Mouse (Mus musculus) cortical plate, adult 2 months (tissue): ENCODE measurements at regions not wholly inside any gene's neighbourhood (a gene's known extent, or its start where the extent isn't known, plus 50 kb on each side); places are given as distances from the start of the nearest gene placed in this dataset.

Source experiments
- H3K27ac ChIP-seq: fragments of 200-500 bp; 2 replicates; pipeline ENCODE4 v1.5.1; 2012; ENCODE audit warnings: low read length, control low read depth, inconsistent platforms; ENCODE audit not compliant: insufficient read depth
- H3K4me1 ChIP-seq: fragments of 200-500 bp; 2 replicates; pipeline ENCODE4 v1.6.1; 2011; ENCODE audit warnings: low read length; ENCODE audit not compliant: control insufficient read depth, insufficient read depth
- H3K4me3 ChIP-seq: fragments of 200-500 bp; 2 replicates; pipeline ENCODE4 v1.5.1; 2011; ENCODE audit warnings: mild to moderate bottlenecking, low read length, control low read depth; ENCODE audit not compliant: insufficient read depth
- CTCF ChIP-seq: fragments of 200-500 bp; IDR thresholded peaks from 2 replicates; pipeline ENCODE4 v1.5.1; 2011; ENCODE audit warnings: mild to moderate bottlenecking, control low read depth, low read length; ENCODE audit not compliant: insufficient read depth; ENCODE audit errors: extremely low read depth
- POLR2A ChIP-seq: fragments of 200-500 bp; IDR thresholded peaks from 2 replicates; pipeline ENCODE4 v1.6.1; 2011; ENCODE audit warnings: mild to moderate bottlenecking, low read length, control low read depth; ENCODE audit not compliant: insufficient read depth; ENCODE audit errors: extremely low read depth

DNA sequence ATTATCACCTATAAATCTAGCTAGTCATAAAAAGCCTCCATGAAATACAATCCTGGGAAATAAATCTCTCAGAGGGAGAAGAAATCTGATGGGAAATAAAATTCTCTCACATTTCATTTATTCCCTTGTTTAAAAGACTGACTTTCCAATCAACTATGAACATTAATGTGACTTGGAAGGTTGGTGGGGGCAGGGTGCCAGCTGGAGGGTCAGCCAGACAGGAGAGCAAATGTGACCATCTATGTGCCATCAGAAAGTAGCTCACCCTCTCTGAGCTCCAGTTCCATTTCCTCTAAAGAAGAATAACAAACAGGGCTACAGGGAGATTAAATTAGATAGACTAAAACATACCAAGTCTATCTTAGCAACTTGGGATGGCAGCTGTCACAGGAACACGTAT lies 257.0 kb downstream of the Dhx15 start:
- Histone ChIP-seq H3K27ac (no peak overlapping the region), H3K4me3 (no peak overlapping the region), H3K4me1 (peaks cover 2% of the 10 kb centered on the region; the same call in 1 of the 2 replicates)
- TF ChIP-seq POLR2A (no peak), CTCF (no peak)

DNA sequence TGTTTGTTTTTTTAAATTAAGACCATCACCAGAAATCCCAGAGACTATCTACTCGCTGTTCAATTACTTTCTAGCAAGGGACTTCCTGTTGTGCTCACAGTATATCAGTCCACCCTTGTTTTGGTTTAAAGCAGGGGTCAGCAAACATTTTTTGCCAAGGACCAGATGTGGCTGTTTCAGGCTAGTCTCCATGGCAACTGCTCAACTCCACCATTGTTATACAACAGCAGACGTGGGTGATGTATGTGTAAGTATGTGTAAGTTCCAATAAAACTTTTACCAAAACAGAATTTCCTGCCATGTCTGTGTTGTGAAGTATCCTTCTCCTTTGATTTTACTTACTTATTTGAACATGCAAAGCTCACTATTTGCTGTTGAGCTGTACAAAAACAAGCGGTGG lies 259.9 kb downstream of the Dhx15 start:
- Histone ChIP-seq H3K27ac (no peak overlapping the region), H3K4me3 (no peak overlapping the region)

DNA sequence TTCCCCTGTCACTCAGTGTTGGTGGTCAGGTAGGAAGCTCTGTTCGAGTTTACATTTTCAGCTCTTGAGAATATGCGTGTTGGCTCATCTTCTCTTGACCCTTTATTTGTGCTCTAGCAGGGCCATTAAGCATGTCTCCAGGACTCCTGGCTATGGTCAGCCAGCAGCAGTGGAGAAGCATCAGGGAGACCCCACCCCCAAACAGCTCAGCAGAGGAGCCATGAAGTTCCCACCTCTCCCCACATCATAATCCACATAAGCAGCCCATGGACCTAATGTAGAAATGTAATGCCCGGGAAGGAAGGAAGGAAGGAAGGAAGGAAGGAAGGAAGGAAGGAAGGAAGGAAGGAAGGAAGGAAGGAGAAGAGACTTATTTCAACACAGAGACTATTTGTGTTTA lies 261.5 kb downstream of the Dhx15 start:
- H3K4me3 ChIP-seq: no peak overlapping the region
- H3K4me1 ChIP-seq: peaks cover 2% of the 10 kb centered on the region; the same call in 1 of the 2 replicates
- TF ChIP-seq CTCF: no peak
- no peak for TF ChIP-seq POLR2A
- H3K27ac ChIP-seq: no peak overlapping the region

More for the DNA sequence above, 259.9 kb downstream of the Dhx15 start:
- TF ChIP-seq POLR2A (no peak), CTCF (no peak)
- H3K4me1 ChIP-seq: peaks cover 2% of the 10 kb centered on the region; the same call in 1 of the 2 replicates

DNA sequence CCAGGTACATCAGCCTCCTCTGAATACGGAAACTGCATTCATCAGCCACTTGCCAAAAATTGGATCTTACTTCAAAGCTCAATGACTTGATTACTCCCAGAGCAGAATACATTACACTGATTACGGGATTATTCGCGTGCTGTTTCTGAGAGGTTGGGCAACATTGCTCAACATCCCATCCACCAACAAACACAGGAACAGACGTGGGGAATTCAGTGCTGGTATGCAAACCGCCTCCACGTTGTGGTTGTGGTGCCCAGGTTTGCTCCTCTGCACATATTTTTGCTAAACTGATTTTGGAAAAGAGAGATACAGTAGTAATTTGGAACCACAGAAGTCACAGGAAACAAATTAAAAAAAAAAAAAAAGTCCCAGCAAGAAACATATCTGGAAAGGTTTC lies 266.9 kb downstream of the Dhx15 start:
- Histone ChIP-seq H3K27ac (no peak overlapping the region), H3K4me3 (no peak overlapping the region), H3K4me1 (no peaks in the 10 kb centered on the region)
- TF ChIP-seq CTCF: no peak
- TF ChIP-seq POLR2A: no peak

DNA sequence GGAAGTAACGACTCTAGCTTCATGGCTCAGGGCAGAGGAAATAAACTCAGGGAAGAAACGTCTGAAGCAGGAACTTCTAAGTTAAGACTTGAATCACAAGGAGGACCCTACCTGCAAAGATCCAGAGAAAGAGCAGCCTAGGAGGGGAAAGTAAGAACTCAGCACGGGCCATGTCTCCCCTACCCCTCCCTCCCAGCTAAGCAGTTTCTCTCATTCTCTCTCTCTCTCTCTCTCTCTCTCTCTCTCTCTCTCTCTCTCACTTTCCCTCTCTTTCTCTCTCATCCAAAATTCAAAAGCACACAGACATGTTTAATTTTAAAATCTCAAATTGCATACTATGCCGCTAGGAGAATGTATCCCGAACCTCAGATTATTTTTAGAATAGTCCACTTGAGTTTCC lies 267.3 kb downstream of the Dhx15 start:
- H3K4me1 ChIP-seq: no peaks in the 10 kb centered on the region
- H3K27ac ChIP-seq: no peak overlapping the region
- TF ChIP-seq POLR2A (no peak), CTCF (no peak)
- no peak overlapping the region for H3K4me3 ChIP-seq

DNA sequence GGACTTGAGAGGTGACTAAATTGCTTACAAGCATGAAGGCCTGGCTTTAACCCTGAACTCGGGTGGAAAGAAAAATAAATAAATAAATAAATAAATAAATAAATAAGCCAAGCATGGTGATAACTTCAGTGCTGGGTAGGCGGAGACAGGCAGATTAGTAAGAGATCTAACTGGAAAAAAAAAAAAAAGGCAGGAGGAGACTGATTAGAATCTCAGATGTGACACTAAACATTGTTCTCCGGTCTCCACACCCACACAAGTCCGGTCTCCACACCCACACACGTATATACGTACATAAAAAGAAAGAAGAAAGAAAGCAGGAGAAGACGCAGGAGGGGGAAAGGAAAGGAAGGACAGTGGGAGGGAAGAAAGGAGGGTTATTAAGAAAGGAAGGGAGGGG lies 267.8 kb downstream of the Dhx15 start:
- H3K4me1 ChIP-seq: no peaks in the 10 kb centered on the region
- H3K4me3 ChIP-seq: no peak overlapping the region
- H3K27ac ChIP-seq: no peak overlapping the region
- TF ChIP-seq POLR2A (no peak), CTCF (no peak)

DNA sequence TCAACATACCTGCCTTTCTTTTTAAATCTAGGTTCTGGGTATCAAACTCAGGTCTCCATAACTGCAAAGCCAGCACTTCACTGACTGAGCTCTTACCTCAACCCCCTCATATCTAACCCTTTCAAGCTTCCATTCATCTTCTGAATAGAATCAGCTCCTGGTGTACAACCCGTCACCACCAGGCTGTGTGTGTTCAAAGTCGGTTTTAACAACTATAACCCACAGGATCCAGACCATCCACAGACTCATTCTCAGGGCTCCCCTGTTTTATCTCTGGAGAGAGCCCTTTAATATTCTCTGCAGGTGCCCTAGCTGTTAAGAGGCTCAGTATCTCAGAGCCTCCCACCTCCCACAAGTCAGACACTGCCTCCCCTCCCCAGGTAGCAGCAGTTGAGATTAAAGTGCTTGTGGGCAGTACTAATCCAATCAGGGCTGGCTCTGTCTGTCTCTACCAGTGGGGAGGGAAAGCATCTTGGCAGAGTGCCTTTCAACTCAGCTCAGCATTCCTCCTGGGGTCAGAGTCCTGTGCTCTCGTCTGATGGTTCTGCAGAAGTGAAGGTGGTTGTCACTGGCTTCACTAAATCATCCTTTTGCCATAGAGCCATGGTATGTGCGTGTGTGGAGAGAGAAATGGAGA lies 272.4 kb downstream of the Dhx15 start:
- no peak overlapping the region for H3K27ac ChIP-seq
- H3K4me1 ChIP-seq: no peaks in the 10 kb centered on the region
- no peak overlapping the region for H3K4me3 ChIP-seq
- TF ChIP-seq POLR2A (no peak), CTCF (no peak)

DNA sequence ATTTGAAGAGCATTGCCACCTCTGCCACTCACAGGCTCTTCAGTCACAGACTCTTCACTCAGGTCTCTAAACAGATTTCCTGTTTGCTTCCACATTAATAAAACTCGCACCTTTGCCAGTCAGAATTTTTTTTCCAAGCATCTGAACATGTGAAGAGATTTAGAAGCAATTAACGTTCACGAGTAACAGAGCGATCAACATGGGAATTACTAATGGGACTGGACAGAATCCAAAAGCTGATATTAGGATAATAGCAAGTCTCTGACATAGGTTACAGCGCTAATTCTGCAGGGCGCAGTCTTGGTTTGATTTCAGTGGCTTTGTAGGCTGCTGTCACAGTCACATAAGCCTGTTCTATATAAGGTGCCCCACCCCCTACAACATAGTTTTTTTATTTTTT lies 275.6 kb downstream of the Dhx15 start:
- no peak for TF ChIP-seq CTCF
- no peak for TF ChIP-seq POLR2A
- H3K4me1 ChIP-seq: no peaks in the 10 kb centered on the region

DNA sequence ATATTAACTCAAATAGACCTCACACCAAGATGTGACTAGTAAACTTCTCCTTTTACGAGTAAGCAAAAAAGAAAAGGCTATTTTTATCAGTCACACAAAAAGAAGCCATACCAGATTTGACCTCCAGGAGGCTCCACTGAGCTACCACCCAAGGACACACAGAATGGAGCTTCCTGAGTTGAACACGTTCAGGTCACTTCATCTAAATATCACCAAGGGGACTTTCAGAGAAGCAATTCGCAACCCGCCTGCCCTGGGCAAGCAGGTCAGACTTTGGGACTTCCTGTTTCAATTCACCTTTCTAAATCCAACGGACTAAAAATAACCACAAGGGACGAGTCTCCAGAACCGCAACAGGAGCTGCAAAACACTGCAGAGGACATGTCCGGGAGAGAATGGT lies 281.5 kb downstream of the Dhx15 start:
- TF ChIP-seq POLR2A: no peak
- no peak for TF ChIP-seq CTCF
- Histone ChIP-seq H3K27ac (no peak overlapping the region), H3K4me1 (no peaks in the 10 kb centered on the region), H3K4me3 (no peak overlapping the region)

More for the DNA sequence above, 275.6 kb downstream of the Dhx15 start:
- H3K4me3 ChIP-seq: no peak overlapping the region
- H3K27ac ChIP-seq: no peak overlapping the region

DNA sequence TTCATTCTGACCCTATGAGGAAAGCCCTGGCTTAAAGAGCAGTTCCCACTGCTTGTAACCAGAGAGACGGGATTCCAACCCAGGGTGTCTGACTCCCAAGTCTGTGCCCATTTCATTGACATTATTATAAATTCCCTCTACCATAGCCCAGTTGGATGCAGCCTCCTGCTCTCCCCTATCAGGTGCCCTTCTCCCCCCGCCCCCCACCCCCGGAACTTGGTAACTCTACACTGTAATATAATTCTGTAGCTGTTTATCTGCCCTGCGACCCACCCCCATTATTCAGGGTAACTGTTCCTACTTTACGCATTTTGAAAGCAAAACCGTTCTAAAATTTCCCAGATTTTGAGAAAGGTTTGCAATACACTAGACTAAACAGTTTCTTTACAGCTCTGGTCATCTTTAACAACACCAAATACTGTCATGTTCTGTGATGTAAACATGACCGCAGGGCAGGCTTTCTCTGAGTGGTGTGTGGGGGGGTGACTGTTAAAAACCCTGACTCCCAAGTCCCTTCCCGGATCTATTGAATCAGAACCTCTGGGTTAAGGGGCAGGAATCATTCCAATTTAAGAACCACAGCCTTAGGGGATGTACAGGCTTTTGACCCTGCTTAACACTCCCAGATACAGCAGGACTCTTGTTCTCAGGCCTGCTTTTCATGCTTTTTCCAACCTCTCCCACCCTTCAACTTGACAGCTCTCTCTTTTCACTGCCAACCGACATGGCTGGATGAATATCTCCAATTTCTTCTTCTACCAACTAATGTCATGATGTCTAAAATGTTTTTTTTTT lies 283.8 kb downstream of the Dhx15 start:
- Histone ChIP-seq H3K4me3 (no peak overlapping the region), H3K4me1 (no peaks in the 10 kb centered on the region), H3K27ac (no peak overlapping the region)
- TF ChIP-seq CTCF (no peak), POLR2A (no peak)
